Mouse (Mus musculus) left cerebral cortex, adult 18-20 months (tissue): ENCODE measurements around the gene Slc10a1. TPM values are rescaled to one million over a fixed set of nuclear protein-coding genes. Genes with fewer than 3 reads are reported as not detected.
"Not testable (repeated sequence)": the region's sequence is repeated elsewhere in the genome, so short reads cannot be mapped to it uniquely, and the experiment has no call there.

Experiments
- DNase-seq, 2 experiments: peaks; one replicate each; pipeline ENCODE4 v3.0.0; 2021 to 2022; ENCODE audit warnings: low spot score in 2 of 2, mixed read lengths in 1 of 2
- total RNA-seq, 2 experiments: library from RNA; stranded (reverse); gene quantifications; 2 replicates each; pipeline ENCODE4 v1.2.3; 2021

Slc10a1 gene
- total RNA-seq, 2 experiments from 2014 or later = not detected

GRCm38 (mm10) chr12:80967918-80968317, 587 bp downstream of the Slc10a1 start:
- DNase-seq = no peak

DNA sequence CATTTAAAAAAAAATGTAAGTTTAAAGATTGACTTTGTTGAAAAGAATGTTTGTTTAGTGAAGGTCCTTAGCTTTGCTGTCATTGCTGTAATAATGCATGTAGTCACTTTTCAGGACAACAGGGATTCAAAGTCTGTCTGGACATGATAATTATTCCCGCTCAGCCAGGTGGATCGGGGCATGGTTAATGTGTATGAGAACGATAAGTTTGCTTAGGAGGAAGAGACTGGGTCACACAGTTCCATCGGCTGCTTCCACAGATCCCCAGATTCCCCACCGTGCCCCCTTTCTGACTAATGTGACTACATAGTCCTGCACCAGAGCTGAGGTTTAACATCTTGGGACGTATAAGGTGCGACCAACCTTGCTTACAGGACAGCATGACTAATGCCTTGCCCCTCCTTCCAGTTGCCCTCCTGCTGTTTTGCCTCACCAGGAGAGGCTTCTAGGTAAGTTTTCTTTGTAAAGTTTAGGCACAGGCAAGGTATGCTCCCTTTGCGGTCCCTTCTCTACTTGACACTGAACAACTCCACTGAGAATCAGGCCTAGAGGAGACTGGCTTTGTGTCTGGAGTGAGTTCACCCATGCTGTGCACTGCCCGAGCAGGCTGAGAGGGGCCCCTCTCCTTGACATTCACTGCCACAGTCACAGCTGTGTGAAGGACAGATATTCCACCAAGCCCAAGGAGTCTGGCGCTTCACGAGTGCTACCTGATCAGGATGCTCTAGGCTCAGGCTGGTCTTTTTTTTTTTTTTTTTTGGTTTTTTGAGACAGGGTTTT, 2.3 kb downstream of the Slc10a1 start:
- no peak for DNase-seq

DNA sequence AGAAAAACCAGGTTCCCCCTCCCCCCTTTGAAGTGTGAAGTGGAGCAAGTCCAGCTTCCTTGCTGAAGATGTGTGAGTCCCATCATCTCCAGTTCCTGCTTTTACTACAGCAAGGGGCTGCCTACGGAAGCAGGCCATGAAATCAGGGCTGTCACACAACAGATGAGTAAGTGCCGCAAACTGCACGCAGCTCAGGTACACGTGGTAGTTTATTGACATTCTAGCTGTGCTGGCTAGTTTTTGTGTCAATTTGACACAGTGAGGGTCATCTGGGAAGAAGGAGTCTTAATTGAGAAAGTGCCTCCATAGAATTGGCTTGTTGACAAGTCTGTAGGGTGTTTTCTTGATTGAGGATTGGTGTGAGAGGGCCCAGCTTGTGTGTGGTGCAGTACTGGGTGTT, 5.9 kb downstream of the Slc10a1 start:
- DNase-seq = no peak

DNA sequence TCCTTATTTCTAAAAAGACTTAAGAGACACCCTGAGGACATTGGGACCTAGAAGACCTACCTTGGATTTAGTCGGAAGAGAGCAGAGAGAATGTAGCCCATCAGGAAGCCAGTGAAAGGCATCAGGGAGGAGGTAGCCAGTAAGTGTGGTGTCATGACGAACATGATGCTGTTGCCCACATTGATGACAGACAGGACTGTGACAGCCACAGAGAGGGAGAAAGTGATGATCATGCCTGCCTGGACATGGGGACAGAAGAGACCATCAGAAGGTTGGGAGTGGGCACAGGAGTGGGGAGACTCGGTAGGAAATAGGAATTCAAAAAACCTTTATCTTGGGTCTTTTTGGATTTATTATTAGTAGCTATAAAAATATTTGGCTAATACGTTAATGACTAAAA, 10.5 kb downstream of the Slc10a1 start:
- DNase-seq = no peak

DNA sequence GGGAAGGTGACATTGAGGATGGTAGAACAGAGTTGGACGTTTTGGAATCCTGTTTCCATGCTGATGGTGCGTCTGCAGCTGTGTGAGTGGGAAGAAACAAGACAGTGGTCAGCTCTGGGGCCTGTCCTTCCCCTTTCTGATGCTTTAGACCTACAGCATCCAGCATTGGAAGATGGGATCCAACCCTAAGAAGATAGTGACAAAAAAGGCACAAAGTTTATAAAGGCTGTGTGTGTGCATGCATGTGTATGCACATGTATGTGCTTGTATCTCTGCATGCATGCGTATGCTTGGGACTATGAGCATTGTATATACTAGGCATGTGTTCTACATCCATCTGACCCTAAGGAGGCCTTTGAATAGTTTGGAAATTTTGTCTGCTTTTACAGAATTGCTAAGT, 12.5 kb downstream of the Slc10a1 start:
- DNase-seq = no peak

DNA sequence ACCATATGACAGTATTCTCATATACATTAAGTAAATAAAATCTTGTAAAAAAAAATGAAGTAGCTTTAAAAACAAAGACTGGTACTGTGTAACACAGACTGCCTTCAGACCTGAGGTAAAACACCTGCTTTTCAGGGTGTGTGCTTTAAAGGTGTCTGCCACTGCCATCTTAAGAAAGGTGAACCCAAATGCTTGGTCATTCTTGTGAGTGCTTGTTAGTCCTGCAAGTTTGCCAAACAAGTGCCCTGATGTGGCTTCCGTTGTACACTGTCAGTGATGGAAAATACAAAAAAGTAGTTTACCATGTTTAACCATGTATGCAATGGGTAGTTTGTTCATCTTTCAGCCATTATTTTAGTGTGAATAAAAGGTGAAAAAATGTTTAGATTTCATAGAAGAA, 16.0 kb downstream of the Slc10a1 start:
- DNase-seq = no peak

- DNase-seq = no peak
Observed at GRCm38 (mm10) chr12:80951640-80952219, 16.8 kb downstream of the Slc10a1 start.

GRCm38 (mm10) chr12:80949603-80950002, 18.9 kb downstream of the Slc10a1 start:
- DNase-seq = not testable (repeated sequence)

- DNase-seq = no peak
Observed at GRCm38 (mm10) chr12:80948202-80948601, 20.3 kb downstream of the Slc10a1 start.

DNA sequence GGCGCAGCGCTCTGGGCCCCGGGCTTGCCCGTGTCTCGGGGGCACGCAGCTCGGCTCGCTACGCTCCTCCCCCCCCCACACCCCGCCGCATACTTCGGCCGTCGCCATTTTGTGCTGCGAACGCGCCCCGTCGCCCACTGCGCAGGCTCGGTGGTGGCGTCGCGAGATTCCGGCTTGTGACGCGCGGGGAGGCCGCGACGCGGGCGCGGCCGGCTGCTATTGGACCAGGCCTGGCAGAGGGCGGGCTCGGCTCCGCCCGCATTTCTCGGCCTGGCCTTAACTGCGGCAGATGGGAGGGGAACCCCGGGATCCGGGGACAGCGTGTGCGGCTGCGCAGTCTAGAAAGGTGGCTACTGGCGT, 22.5 kb downstream of the Slc10a1 start:
- peak; percentile 93 to 95 for DNase-seq

GRCm38 (mm10) chr12:80945334-80945995, 23.0 kb downstream of the Slc10a1 start, which contains the start of gene Srsf5:
Gene Srsf5, plus strand, starts transcription at chr12:80945504.
- DNase-seq = peak; percentile 97 to 98

DNA sequence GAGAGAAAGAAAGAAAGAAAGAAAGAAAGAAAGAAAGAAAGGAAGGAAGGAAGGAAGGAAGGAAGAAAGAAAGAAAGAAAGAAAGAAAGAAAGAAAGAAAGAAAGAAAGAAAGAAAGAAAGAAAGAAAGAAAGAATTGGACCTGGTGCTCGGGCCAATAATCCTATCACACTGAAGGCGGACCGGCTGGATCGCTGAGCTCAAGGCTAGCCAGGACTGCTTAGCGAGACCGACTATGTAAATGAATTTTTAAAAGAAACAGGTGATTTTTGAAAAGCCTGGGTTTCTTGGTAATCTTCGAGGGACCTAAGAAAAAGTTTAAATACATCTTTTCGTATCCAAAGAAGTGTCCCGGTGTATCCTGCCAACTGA, 23.6 kb downstream of the Slc10a1 start:
- DNase-seq = not testable (repeated sequence)

- DNase-seq = no peak
Observed at GRCm38 (mm10) chr12:80944204-80944603, 24.3 kb downstream of the Slc10a1 start.

DNA sequence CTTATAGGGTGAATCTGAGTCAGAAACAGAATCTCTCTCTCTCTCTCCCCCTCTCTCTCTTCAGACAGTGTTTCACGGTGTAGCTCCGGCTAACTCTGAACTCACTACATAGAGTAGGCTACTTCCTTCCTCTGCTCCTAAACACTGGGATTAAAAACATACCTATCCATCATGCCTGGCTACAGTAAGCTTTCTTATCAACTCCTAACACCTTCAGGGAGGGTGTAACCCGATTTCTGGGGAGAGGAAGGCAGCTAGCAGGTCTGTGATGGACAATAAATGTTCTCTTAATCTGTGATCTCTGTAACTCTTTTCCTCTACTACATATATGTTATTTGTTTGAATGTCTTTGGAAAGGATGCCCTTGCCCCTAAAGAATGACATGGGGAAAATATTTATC, 25.1 kb downstream of the Slc10a1 start:
- no peak for DNase-seq

GRCm38 (mm10) chr12:80941886-80942285, 26.6 kb downstream of the Slc10a1 start:
- DNase-seq = no peak

DNA sequence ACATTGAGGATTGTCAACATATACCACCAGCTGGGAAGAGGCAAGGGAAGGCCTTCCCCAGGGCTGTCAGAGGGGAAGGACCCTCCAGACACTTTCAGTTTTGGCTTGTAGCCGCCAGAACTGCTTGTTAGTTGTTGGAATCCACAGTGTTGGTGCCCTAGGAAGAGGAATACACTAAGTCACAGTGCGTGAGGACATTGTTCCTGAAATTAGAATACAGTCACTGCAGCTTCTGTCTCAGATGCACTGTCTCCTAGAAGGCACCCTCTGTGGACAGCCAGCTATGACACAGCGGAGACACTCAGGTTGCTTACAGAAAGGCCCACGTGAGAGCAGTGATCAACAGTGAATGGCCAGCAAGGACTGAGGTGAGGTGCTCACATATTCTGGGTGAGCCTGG, 29.3 kb downstream of the Slc10a1 start:
- no peak for DNase-seq

- DNase-seq = no peak
Observed at GRCm38 (mm10) chr12:80938642-80939041, 29.9 kb downstream of the Slc10a1 start.

GRCm38 (mm10) chr12:80937331-80938029, 31.0 kb downstream of the Slc10a1 start:
- DNase-seq = no peak

DNA sequence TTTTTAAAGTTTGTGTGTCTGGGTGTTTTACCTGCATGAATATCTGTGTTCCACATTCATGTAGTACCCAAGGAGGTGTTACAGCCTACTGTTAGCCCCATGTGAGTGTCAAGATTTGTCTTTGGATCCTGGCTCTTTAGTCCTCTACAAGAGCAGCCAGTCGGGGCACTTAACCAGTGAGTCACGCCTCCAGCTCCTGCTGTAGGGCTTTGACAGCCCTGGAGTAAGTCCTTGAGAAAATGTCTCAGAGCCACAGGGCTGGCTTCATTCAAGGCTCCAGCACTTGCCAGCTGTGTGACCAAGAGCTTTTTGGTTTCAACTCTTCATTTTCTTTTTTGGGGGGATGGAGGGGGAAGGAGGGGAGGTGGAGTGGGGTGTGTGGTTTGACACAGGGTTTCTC, 31.8 kb downstream of the Slc10a1 start:
- no peak for DNase-seq

DNA sequence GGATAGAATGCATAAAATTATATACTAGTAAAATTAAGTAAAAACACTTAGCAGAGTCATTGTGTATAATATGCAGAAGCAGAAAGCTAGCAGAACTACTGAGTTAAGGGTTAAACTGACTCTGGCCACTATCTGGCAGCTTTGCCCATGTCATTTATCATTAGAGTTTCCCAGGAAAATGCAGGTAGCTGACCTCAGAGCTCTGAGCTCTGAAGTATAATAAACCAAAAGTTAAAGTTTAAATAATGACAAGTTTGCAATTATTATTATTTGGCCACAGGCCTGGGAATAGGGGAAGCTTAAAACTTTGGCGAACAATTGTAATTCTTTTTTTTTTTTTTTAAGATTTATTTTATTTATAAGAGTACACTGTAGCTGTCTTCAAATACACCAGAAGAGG, 35.6 kb downstream of the Slc10a1 start:
- DNase-seq = no peak

- DNase-seq = no peak
Observed at GRCm38 (mm10) chr12:80931402-80932140, 36.9 kb downstream of the Slc10a1 start.
